Mouse (Mus musculus): ENCODE measurements around the gene Hmg20a. TPM values are rescaled to one million over a fixed set of nuclear protein-coding genes. Genes with fewer than 3 reads are reported as not detected.

The Hmg20a gene
- polyA plus RNA-seq, 1 experiment: 11.0 TPM

DNA sequence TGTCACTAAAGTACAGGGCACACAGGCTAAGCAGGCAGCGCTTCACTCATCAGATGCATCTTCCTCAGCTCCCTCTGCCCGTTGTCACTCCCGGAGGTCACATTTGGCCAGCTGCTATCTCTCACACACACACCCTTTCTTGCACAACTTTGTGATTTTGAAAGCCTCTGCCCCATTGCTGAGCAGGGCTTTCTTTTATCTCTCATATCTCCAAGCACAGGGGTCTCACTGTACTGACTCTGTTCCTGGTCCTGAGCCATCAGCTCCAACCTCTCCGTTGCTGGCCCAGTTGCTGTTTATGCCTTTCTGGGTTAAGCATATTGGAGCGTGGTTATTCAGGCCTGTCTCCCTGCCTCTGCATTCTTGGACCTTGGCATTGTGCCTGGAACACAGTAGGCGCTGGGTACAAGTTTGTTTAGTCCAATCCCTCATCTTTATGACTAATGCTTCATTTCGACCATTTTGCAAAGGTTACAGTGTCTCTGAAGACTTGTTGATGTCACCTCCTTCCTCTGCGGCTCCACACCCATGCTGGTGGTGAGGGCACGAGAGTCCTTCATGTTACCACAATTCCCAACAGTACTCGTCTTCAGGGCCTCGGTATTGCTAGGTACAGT lies 90.5 kb downstream of the Hmg20a start:
- no peak overlapping the region for H3K4me3 ChIP-seq (ENCODE audit: low read depth, low read length)
- H3K27me3 ChIP-seq (ENCODE audit: control insufficient read depth, insufficient read depth, low read length): no peaks in the 10 kb centered on the region
- WGBS: 20% methylated on average over 11 of the region's 11 CpGs
- no peaks in the 10 kb centered on the region for H3K36me3 ChIP-seq (ENCODE audit: control insufficient read depth, insufficient read depth, low read length)
- TF ChIP-seq POLR2A (IDR thresholded peaks at IDR 0.05; ENCODE audit: low read depth, low read length) (no peak), CTCF (IDR thresholded peaks at IDR 0.05; ENCODE audit: extremely low read depth, insufficient read length, insufficient replicate concordance, low read depth, low read length) (no peak)
- H3K4me1 ChIP-seq (ENCODE audit: control insufficient read depth, insufficient read depth, insufficient read length, low read length): peaks cover 8% of the 10 kb centered on the region; the same call in 1 of the 2 replicates
- H3K27ac ChIP-seq (ENCODE audit: insufficient read depth, low read depth, low read length): peak overlapping the region; percentile 33; the same call in 1 of the 2 replicates

DNA sequence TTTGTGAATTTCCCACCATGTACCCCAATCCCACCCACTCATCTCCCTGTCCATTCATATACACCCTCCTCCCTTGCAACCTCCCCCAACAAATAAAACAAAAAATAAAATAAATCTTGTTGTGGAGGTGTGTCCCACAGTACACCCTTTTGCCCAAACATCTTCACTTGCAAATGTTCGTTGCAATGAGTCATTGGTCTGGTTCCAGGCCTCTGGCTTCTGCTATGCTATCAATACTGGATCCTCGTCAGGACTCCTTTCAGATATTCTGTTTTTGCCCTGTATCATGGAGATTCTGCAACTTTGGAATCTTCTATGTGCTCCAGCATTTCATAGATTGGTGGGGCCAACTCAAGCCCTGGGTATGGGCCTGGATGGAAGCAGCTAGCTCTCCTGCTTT lies 91.9 kb downstream of the Hmg20a start:
- Histone ChIP-seq H3K4me3 (ENCODE audit: low read depth, low read length) (no peak overlapping the region), H3K36me3 (ENCODE audit: control insufficient read depth, insufficient read depth, low read length) (no peaks in the 10 kb centered on the region), H3K27me3 (ENCODE audit: control insufficient read depth, insufficient read depth, low read length) (no peaks in the 10 kb centered on the region), H3K27ac (ENCODE audit: insufficient read depth, low read depth, low read length) (no peak overlapping the region), H3K4me1 (ENCODE audit: control insufficient read depth, insufficient read depth, insufficient read length, low read length) (peaks cover 8% of the 10 kb centered on the region; the same call in 1 of the 2 replicates)
- WGBS: 83% methylated on average over 2 of the region's 2 CpGs
- no peak for TF ChIP-seq CTCF (IDR thresholded peaks at IDR 0.05; ENCODE audit: extremely low read depth, insufficient read length, insufficient replicate concordance, low read depth, low read length)
- TF ChIP-seq POLR2A (IDR thresholded peaks at IDR 0.05; ENCODE audit: low read depth, low read length): no peak

DNA sequence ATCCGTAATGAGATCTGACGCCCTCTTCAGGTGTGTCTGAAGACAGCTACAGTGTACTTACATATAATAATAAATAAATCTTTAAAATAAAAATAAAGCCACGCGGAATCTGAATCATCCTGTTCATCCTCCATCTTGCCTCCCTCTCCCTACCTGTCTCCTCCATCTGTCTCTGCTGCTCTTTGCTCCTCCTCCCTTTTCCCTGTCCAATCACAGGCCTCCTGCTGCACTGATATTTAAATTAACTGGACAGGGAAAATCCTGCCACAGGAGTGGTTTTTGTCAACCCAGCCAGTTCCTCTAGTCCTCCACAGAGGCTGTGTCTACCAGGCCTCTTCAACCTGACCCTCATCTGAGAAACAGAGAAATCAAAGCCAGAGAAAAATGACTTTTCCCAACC lies 94.1 kb downstream of the Hmg20a start:
- Histone ChIP-seq H3K27me3 (ENCODE audit: control insufficient read depth, insufficient read depth, low read length) (no peaks in the 10 kb centered on the region), H3K4me1 (ENCODE audit: control insufficient read depth, insufficient read depth, insufficient read length, low read length) (peaks cover 8% of the 10 kb centered on the region), H3K27ac (ENCODE audit: insufficient read depth, low read depth, low read length) (no peak overlapping the region), H3K36me3 (ENCODE audit: control insufficient read depth, insufficient read depth, low read length) (no peaks in the 10 kb centered on the region), H3K4me3 (ENCODE audit: low read depth, low read length) (no peak overlapping the region)
- TF ChIP-seq POLR2A (IDR thresholded peaks at IDR 0.05; ENCODE audit: low read depth, low read length): no peak
- TF ChIP-seq CTCF (IDR thresholded peaks at IDR 0.05; ENCODE audit: extremely low read depth, insufficient read length, insufficient replicate concordance, low read depth, low read length): no peak
- 87% methylated on average over 4 of the region's 4 CpGs for WGBS

DNA sequence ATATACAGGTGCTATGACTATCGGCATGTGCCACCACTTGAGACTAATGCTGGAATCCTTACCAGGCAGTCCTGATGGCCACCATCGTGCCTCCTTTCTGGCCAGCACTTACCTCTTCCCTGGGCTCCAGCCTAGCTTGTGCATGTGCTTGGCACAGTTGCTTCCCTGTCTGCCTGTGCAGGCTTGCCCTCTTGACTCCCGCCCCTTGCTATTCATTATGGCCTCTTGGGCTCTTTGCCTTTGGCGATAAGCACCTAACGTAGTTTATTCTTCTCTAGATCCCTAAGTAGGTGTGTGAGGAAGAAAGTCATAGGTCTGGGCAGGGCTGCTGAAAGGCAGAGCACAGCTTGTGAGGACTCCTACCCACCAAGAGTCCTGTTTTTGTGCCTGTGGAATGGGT lies 96.7 kb downstream of the Hmg20a start:
- H3K4me3 ChIP-seq (ENCODE audit: low read depth, low read length): no peak overlapping the region
- no peaks in the 10 kb centered on the region for H3K27me3 ChIP-seq (ENCODE audit: control insufficient read depth, insufficient read depth, low read length)
- peaks cover 3% of the 10 kb centered on the region for H3K4me1 ChIP-seq (ENCODE audit: control insufficient read depth, insufficient read depth, insufficient read length, low read length)
- 59% methylated on average over 5 of the region's 5 CpGs for WGBS
- no peaks in the 10 kb centered on the region for H3K36me3 ChIP-seq (ENCODE audit: control insufficient read depth, insufficient read depth, low read length)
- TF ChIP-seq CTCF (IDR thresholded peaks at IDR 0.05; ENCODE audit: extremely low read depth, insufficient read length, insufficient replicate concordance, low read depth, low read length) (no peak), POLR2A (IDR thresholded peaks at IDR 0.05; ENCODE audit: low read depth, low read length) (no peak)
- no peak overlapping the region for H3K27ac ChIP-seq (ENCODE audit: insufficient read depth, low read depth, low read length)

DNA sequence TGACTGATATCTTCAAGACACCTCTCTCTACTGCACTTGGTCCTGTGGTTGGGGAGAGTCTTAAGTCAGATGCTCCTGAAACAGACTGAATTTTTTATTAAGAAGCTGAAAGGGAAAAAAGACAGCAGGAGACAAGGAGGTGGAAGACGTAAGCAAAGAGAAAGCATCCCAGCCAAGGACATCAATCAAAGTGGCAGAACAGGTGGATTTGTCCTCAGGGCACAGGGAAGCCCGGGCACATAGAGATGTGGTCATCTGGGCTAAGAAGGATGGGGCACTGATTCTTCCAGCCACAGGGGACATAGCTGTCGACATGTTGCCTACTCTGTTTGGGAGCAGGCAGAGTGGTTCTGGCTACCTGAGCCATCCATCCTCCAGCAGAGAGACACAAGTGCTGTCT lies 97.8 kb downstream of the Hmg20a start:
- 0 out of 2 replicates have a peak overlapping the region, but pooled peaks have one; percentile 8 for H3K27ac ChIP-seq (ENCODE audit: insufficient read depth, low read depth, low read length)
- 66% methylated on average over 3 of the region's 3 CpGs for WGBS
- H3K4me1 ChIP-seq (ENCODE audit: control insufficient read depth, insufficient read depth, insufficient read length, low read length): peaks cover 3% of the 10 kb centered on the region
- no peaks in the 10 kb centered on the region for H3K36me3 ChIP-seq (ENCODE audit: control insufficient read depth, insufficient read depth, low read length)
- H3K27me3 ChIP-seq (ENCODE audit: control insufficient read depth, insufficient read depth, low read length): no peaks in the 10 kb centered on the region
- H3K4me3 ChIP-seq (ENCODE audit: low read depth, low read length): no peak overlapping the region
- TF ChIP-seq CTCF (IDR thresholded peaks at IDR 0.05; ENCODE audit: extremely low read depth, insufficient read length, insufficient replicate concordance, low read depth, low read length): no peak
- TF ChIP-seq POLR2A (IDR thresholded peaks at IDR 0.05; ENCODE audit: low read depth, low read length): no peak

DNA sequence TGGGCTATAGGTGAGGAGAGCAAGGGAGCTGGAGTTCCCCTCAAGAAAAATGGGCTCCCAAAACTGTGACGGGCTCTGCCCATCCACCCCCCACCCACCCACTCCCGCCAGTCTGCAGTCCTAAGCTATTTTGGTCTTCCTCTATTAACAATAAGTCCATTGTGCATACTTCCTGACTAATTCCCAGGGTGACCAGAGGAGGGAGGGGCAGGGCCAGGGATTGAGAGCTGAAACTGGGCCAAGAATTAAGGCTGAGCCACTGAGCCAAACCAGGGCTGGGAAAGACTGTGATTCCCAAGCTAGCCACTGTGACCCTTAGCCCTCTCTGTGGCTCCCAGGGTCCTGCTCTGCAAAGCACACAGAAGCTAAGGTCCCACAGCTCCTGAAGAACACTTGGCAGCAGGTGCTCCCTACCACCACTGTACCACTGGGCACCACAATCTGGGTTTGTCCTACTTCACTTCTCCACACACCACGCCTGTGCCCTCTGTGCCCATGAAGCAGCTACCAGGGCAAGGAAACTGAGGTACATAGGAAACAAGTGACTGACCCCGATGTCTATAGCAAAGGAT lies 98.4 kb downstream of the Hmg20a start:
- Histone ChIP-seq H3K27me3 (ENCODE audit: control insufficient read depth, insufficient read depth, low read length) (no peaks in the 10 kb centered on the region), H3K4me3 (ENCODE audit: low read depth, low read length) (no peak overlapping the region), H3K27ac (ENCODE audit: insufficient read depth, low read depth, low read length) (0 out of 2 replicates have a peak overlapping the region, but pooled peaks have one; percentile 8), H3K36me3 (ENCODE audit: control insufficient read depth, insufficient read depth, low read length) (no peaks in the 10 kb centered on the region), H3K4me1 (ENCODE audit: control insufficient read depth, insufficient read depth, insufficient read length, low read length) (peaks cover 3% of the 10 kb centered on the region)
- 51% methylated on average over 4 of the region's 4 CpGs for WGBS
- no peak for TF ChIP-seq CTCF (IDR thresholded peaks at IDR 0.05; ENCODE audit: extremely low read depth, insufficient read length, insufficient replicate concordance, low read depth, low read length)
- no peak for TF ChIP-seq POLR2A (IDR thresholded peaks at IDR 0.05; ENCODE audit: low read depth, low read length)

DNA sequence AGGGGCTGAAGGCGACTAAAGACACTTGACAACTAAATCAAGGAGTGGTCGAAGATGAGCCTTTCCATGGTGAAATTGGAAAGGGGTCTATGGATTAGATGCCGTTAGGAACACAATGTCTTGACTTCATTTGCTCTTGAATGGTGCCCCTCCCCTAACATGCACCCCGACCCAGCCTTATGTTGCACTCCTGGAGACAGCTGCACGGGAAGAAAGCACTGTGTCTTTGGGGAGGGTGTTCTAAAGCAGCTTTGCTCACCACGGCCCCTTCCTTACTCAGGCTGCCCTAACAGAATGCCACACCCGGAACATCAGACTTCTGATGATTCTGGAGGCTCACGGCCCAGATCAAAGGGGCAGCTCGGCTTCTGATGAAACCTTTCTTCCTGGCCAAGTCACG lies 103.9 kb downstream of the Hmg20a start:
- no peak overlapping the region for H3K4me3 ChIP-seq (ENCODE audit: low read depth, low read length)
- H3K36me3 ChIP-seq (ENCODE audit: control insufficient read depth, insufficient read depth, low read length): no peaks in the 10 kb centered on the region
- no peaks in the 10 kb centered on the region for H3K27me3 ChIP-seq (ENCODE audit: control insufficient read depth, insufficient read depth, low read length)
- TF ChIP-seq POLR2A (IDR thresholded peaks at IDR 0.05; ENCODE audit: low read depth, low read length) (no peak), CTCF (IDR thresholded peaks at IDR 0.05; ENCODE audit: extremely low read depth, insufficient read length, insufficient replicate concordance, low read depth, low read length) (no peak)
- H3K4me1 ChIP-seq (ENCODE audit: control insufficient read depth, insufficient read depth, insufficient read length, low read length): no peaks in the 10 kb centered on the region
- 39% methylated on average over 10 of the region's 10 CpGs for WGBS
- H3K27ac ChIP-seq (ENCODE audit: insufficient read depth, low read depth, low read length): no peak overlapping the region

All from small intestine, adult 2 months (tissue).